Mouse (Mus musculus): ENCODE results near the gene Tpbgl. TPM values are rescaled to one million over a fixed set of nuclear protein-coding genes. Genes with fewer than 3 reads are reported as not detected.

The Tpbgl gene
- polyA plus RNA-seq, 1 experiment from 2014 or later = 0.22 TPM

- H3K4me3 ChIP-seq = no peak overlapping the region
- no peak overlapping the region for H3K9ac ChIP-seq
- no peak overlapping the region for H3K4me2 ChIP-seq
- no peaks in the 10 kb centered on the region for H3K27me3 ChIP-seq
- H3K9me3 ChIP-seq = no peaks in the 10 kb centered on the region
- no peaks in the 10 kb centered on the region for H3K4me1 ChIP-seq
- peaks cover 43% of the 10 kb centered on the region for H3K36me3 ChIP-seq
- no peak overlapping the region for H3K27ac ChIP-seq
- ATAC-seq (ENCODE audit: insufficient number of reproducible peaks, insufficient read depth, low FRiP score, low TSS enrichment, low read depth) = no peak
- 71% methylated on average over 4 of the region's 4 CpGs for WGBS
Observed at GRCm38 (mm10) chr7:99598722-99599121, 28.2 kb downstream of the Tpbgl start.

GRCm38 (mm10) chr7:99593868-99594803 is 32.8 kb downstream of the Tpbgl start:
- no peak overlapping the region for H3K4me2 ChIP-seq
- WGBS = 87% methylated on average over 15 of the region's 15 CpGs
- H3K27me3 ChIP-seq = no peaks in the 10 kb centered on the region
- H3K9me3 ChIP-seq = no peaks in the 10 kb centered on the region
- H3K4me1 ChIP-seq = no peaks in the 10 kb centered on the region
- H3K36me3 ChIP-seq = peaks cover 46% of the 10 kb centered on the region
- no peak for ATAC-seq (ENCODE audit: insufficient number of reproducible peaks, insufficient read depth, low FRiP score, low TSS enrichment, low read depth)
- H3K27ac ChIP-seq = no peak overlapping the region
- no peak overlapping the region for H3K9ac ChIP-seq
- H3K4me3 ChIP-seq = no peak overlapping the region

- H3K9me3 ChIP-seq = no peaks in the 10 kb centered on the region
- H3K4me3 ChIP-seq = no peak overlapping the region
- H3K4me2 ChIP-seq = no peak overlapping the region
- WGBS = 87% methylated on average over 3 of the region's 3 CpGs
- H3K27me3 ChIP-seq = no peaks in the 10 kb centered on the region
- H3K9ac ChIP-seq = no peak overlapping the region
- no peak overlapping the region for H3K27ac ChIP-seq
- H3K36me3 ChIP-seq = peaks cover 43% of the 10 kb centered on the region
- no peak for ATAC-seq (ENCODE audit: insufficient number of reproducible peaks, insufficient read depth, low FRiP score, low TSS enrichment, low read depth)
- no peaks in the 10 kb centered on the region for H3K4me1 ChIP-seq
Observed at GRCm38 (mm10) chr7:99592669-99593068, 34.2 kb downstream of the Tpbgl start.

DNA sequence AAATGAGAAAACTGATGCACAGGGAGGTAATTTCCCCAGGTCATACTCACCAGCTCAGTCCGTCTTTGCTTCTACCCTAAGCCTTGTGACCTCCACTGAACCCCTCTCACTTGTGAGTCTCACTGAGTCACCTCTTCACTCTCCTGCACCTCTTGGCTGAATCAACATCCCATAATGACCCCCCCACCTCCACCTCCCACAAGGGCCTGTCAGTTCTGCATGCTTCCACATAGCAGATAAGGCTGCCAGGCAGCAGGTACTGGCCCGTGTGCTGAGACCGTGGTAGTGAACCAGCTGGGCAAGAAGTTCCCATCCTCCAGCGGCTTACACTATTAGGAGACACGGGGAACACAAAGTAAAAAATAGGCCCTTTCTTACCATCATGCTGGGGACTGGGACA is 36.3 kb downstream of the Tpbgl start:
- no peak overlapping the region for H3K4me3 ChIP-seq
- ATAC-seq (ENCODE audit: insufficient number of reproducible peaks, insufficient read depth, low FRiP score, low TSS enrichment, low read depth) = no peak
- no peak overlapping the region for H3K27ac ChIP-seq
- no peak overlapping the region for H3K9ac ChIP-seq
- no peaks in the 10 kb centered on the region for H3K4me1 ChIP-seq
- 85% methylated on average over 5 of the region's 5 CpGs for WGBS
- H3K4me2 ChIP-seq = no peak overlapping the region
- peaks cover 37% of the 10 kb centered on the region for H3K36me3 ChIP-seq
- H3K9me3 ChIP-seq = no peaks in the 10 kb centered on the region
- no peaks in the 10 kb centered on the region for H3K27me3 ChIP-seq

DNA sequence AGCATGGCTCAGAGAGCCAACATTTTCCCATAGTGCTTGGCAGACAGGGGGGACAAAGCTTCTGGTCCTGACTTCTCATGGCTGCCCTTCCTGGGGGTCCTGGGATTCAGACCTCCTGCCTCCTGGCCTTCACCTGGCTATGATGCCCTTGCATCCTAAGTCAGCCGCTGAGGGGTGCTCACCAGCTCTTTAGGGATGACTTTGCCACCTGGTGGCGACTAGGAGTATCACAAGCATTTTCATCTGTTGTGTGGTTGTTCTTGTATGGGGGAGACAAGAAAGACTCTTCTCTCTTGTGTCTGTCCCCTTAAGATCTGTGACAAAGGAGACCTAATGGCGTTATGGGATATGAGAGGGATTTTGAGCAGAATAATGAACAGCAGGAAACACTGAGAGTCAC is 36.8 kb downstream of the Tpbgl start:
- Histone ChIP-seq H3K9ac (no peak overlapping the region), H3K4me2 (no peak overlapping the region), H3K4me3 (no peak overlapping the region), H3K27ac (no peak overlapping the region), H3K9me3 (no peaks in the 10 kb centered on the region), H3K4me1 (no peaks in the 10 kb centered on the region), H3K27me3 (no peaks in the 10 kb centered on the region), H3K36me3 (peaks cover 33% of the 10 kb centered on the region)
- 14% methylated on average over 3 of the region's 3 CpGs for WGBS
- ATAC-seq (ENCODE audit: insufficient number of reproducible peaks, insufficient read depth, low FRiP score, low TSS enrichment, low read depth) = no peak

GRCm38 (mm10) chr7:99585976-99586375 is 40.9 kb downstream of the Tpbgl start:
- H3K27ac ChIP-seq = no peak overlapping the region
- H3K27me3 ChIP-seq = no peaks in the 10 kb centered on the region
- ATAC-seq (ENCODE audit: insufficient number of reproducible peaks, insufficient read depth, low FRiP score, low TSS enrichment, low read depth) = no peak
- 90% methylated on average over 8 of the region's 8 CpGs for WGBS
- no peak overlapping the region for H3K4me3 ChIP-seq
- H3K4me1 ChIP-seq = no peaks in the 10 kb centered on the region
- no peak overlapping the region for H3K9ac ChIP-seq
- no peak overlapping the region for H3K4me2 ChIP-seq
- H3K36me3 ChIP-seq = peaks cover 19% of the 10 kb centered on the region; the same call in 1 of the 2 replicates
- H3K9me3 ChIP-seq = no peaks in the 10 kb centered on the region

- Histone ChIP-seq H3K9me3 (no peaks in the 10 kb centered on the region), H3K4me2 (no peak overlapping the region), H3K4me1 (peaks cover 11% of the 10 kb centered on the region), H3K36me3 (peaks cover 18% of the 10 kb centered on the region; the same call in 1 of the 2 replicates), H3K9ac (no peak overlapping the region), H3K27me3 (no peaks in the 10 kb centered on the region), H3K27ac (no peak overlapping the region), H3K4me3 (no peak overlapping the region)
- ATAC-seq (ENCODE audit: insufficient number of reproducible peaks, insufficient read depth, low FRiP score, low TSS enrichment, low read depth) = no peak
- 89% methylated on average over 5 of the region's 5 CpGs for WGBS
Observed at GRCm38 (mm10) chr7:99583625-99584024, 43.3 kb downstream of the Tpbgl start.

GRCm38 (mm10) chr7:99582867-99583266 is 44.0 kb downstream of the Tpbgl start:
- no peak overlapping the region for H3K4me2 ChIP-seq
- H3K27ac ChIP-seq = no peak overlapping the region
- no peaks in the 10 kb centered on the region for H3K9me3 ChIP-seq
- H3K27me3 ChIP-seq = no peaks in the 10 kb centered on the region
- H3K36me3 ChIP-seq = peaks cover 14% of the 10 kb centered on the region; the same call in 1 of the 2 replicates
- H3K9ac ChIP-seq = no peak overlapping the region
- H3K4me1 ChIP-seq = peaks cover 11% of the 10 kb centered on the region
- no peak overlapping the region for H3K4me3 ChIP-seq
- WGBS = 72% methylated on average over 4 of the region's 4 CpGs
- ATAC-seq (ENCODE audit: insufficient number of reproducible peaks, insufficient read depth, low FRiP score, low TSS enrichment, low read depth) = no peak

- H3K27ac ChIP-seq = no peak overlapping the region
Observed at GRCm38 (mm10) chr7:99582306-99582705, 44.6 kb downstream of the Tpbgl start.

DNA sequence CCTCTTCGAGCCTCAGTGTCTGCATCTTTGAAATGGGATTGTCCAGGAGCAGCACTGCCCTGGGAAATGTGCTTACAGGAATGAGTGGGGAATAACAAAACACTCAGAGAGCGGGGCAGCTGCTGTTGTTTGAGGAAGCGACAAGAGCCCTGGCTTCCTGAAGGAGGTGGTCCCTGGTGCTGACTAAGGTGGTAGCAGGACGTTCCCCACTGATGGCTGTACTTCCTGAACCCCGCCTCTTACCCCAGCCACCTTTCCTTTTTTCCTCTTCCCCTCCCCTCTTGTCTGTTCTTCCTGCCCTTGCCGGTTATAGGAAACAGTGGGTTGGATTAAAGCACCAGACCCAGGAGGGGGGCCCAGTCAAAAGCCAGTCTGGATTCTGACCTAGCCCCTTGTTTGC is 46.7 kb downstream of the Tpbgl start:
- no peak for ATAC-seq (ENCODE audit: insufficient number of reproducible peaks, insufficient read depth, low FRiP score, low TSS enrichment, low read depth)
- Histone ChIP-seq H3K9me3 (no peaks in the 10 kb centered on the region), H3K27me3 (no peaks in the 10 kb centered on the region), H3K36me3 (peaks cover 13% of the 10 kb centered on the region; the same call in 1 of the 2 replicates), H3K4me3 (no peak overlapping the region), H3K27ac (no peak overlapping the region), H3K4me1 (peaks cover 11% of the 10 kb centered on the region), H3K9ac (no peak overlapping the region), H3K4me2 (peak overlapping the region; percentile 43)
- 40% methylated on average over 6 of the region's 6 CpGs for WGBS

More at GRCm38 (mm10) chr7:99582306-99582705, 44.6 kb downstream of the Tpbgl start:
- ATAC-seq (ENCODE audit: insufficient number of reproducible peaks, insufficient read depth, low FRiP score, low TSS enrichment, low read depth) = no peak
- H3K4me3 ChIP-seq = no peak overlapping the region
- no peaks in the 10 kb centered on the region for H3K9me3 ChIP-seq
- peaks cover 13% of the 10 kb centered on the region; the same call in 1 of the 2 replicates for H3K36me3 ChIP-seq
- H3K9ac ChIP-seq = no peak overlapping the region
- no peaks in the 10 kb centered on the region for H3K27me3 ChIP-seq
- H3K4me1 ChIP-seq = peaks cover 11% of the 10 kb centered on the region
- WGBS = 77% methylated on average over 7 of the region's 7 CpGs
- H3K4me2 ChIP-seq = no peak overlapping the region

GRCm38 (mm10) chr7:99579491-99580190 is 47.3 kb downstream of the Tpbgl start:
- H3K4me1 ChIP-seq = peaks cover 11% of the 10 kb centered on the region
- 0 out of 2 replicates have a peak, but pooled peaks cover 11% of the 10 kb centered on the region for H3K36me3 ChIP-seq
- ATAC-seq (ENCODE audit: insufficient number of reproducible peaks, insufficient read depth, low FRiP score, low TSS enrichment, low read depth) = no peak
- H3K4me2 ChIP-seq = peak overlapping the region; percentile 43
- peak overlapping the region; percentile 44; the same call in 1 of the 2 replicates for H3K9ac ChIP-seq
- no peak overlapping the region for H3K4me3 ChIP-seq
- WGBS = 14% methylated on average over 16 of the region's 16 CpGs
- no peaks in the 10 kb centered on the region for H3K27me3 ChIP-seq
- H3K27ac ChIP-seq = no peak overlapping the region
- no peaks in the 10 kb centered on the region for H3K9me3 ChIP-seq

Measured in embryonic facial prominence, embryonic 13.5 days (tissue).